Mouse (Mus musculus): ENCODE measurements around the gene Col4a2. TPM values are rescaled to one million over a fixed set of nuclear protein-coding genes. Genes with fewer than 3 reads are reported as not detected.

Col4a2 gene
- polyA plus RNA-seq, 1 experiment from 2014 or later: 61.4 TPM

GRCm38 (mm10) chr8:11333746-11334145 is 21.1 kb downstream of the Col4a2 start:
- Histone ChIP-seq H3K9ac (no peak overlapping the region), H3K27ac (no peak overlapping the region), H3K9me3 (no peaks in the 10 kb centered on the region), H3K4me2 (replicated peaks) (no peak overlapping the region), H3K27me3 (replicated peaks) (no peaks in the 10 kb centered on the region), H3K4me3 (replicated peaks) (no peak overlapping the region), H3K36me3 (no peaks in the 10 kb centered on the region), H3K4me1 (replicated peaks) (peaks cover 10% of the 10 kb centered on the region)
- 79% methylated on average over 6 of the region's 6 CpGs for WGBS
- no peak for ATAC-seq

- no peak for ATAC-seq
These were observed 21.9 kb downstream of the Col4a2 start for GRCm38 (mm10) chr8:11334493-11334892.

GRCm38 (mm10) chr8:11335238-11335637 is 22.6 kb downstream of the Col4a2 start:
- no peaks in the 10 kb centered on the region for H3K9me3 ChIP-seq
- H3K9ac ChIP-seq: no peak overlapping the region
- H3K4me2 ChIP-seq (replicated peaks): no peak overlapping the region
- WGBS: 81% methylated on average over 4 of the region's 4 CpGs
- H3K27ac ChIP-seq: no peak overlapping the region
- H3K27me3 ChIP-seq (replicated peaks): no peaks in the 10 kb centered on the region
- no peaks in the 10 kb centered on the region for H3K36me3 ChIP-seq
- ATAC-seq: no peak
- H3K4me1 ChIP-seq (replicated peaks): peaks cover 10% of the 10 kb centered on the region
- no peak overlapping the region for H3K4me3 ChIP-seq (replicated peaks)

More at GRCm38 (mm10) chr8:11334493-11334892, 21.9 kb downstream of the Col4a2 start:
- H3K9me3 ChIP-seq: no peaks in the 10 kb centered on the region
- no peak overlapping the region for H3K27ac ChIP-seq
- no peak overlapping the region for H3K9ac ChIP-seq
- no peaks in the 10 kb centered on the region for H3K27me3 ChIP-seq (replicated peaks)
- H3K4me2 ChIP-seq (replicated peaks): no peak overlapping the region
- H3K4me1 ChIP-seq (replicated peaks): peaks cover 10% of the 10 kb centered on the region
- no peaks in the 10 kb centered on the region for H3K36me3 ChIP-seq
- WGBS: 59% methylated on average over 3 of the region's 3 CpGs
- H3K4me3 ChIP-seq (replicated peaks): no peak overlapping the region

DNA sequence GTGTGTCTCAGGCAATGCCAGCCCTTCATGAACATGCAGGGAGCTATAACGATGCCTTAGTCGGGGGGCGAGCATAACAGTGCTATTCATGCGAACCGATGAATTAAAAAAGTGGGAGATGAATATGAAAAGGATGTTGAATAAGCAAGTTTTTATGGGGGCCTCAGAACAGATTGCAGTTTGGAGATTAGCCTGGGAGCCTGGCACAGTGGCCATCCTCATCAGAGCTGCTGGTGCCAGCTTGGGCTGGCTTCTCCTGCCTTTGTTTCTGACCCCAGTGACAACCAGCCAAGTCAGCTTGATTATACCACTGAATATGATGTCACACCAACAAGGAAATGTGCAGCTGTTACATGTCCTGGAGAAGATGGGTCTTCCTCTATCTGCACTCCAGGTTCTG is 23.7 kb downstream of the Col4a2 start:
- Histone ChIP-seq H3K27me3 (replicated peaks) (no peaks in the 10 kb centered on the region), H3K4me2 (replicated peaks) (no peak overlapping the region), H3K4me3 (replicated peaks) (no peak overlapping the region), H3K9me3 (no peaks in the 10 kb centered on the region), H3K9ac (no peak overlapping the region), H3K27ac (no peak overlapping the region), H3K4me1 (replicated peaks) (peaks cover 16% of the 10 kb centered on the region), H3K36me3 (no peaks in the 10 kb centered on the region)
- 86% methylated on average over 5 of the region's 5 CpGs for WGBS
- ATAC-seq: no peak

DNA sequence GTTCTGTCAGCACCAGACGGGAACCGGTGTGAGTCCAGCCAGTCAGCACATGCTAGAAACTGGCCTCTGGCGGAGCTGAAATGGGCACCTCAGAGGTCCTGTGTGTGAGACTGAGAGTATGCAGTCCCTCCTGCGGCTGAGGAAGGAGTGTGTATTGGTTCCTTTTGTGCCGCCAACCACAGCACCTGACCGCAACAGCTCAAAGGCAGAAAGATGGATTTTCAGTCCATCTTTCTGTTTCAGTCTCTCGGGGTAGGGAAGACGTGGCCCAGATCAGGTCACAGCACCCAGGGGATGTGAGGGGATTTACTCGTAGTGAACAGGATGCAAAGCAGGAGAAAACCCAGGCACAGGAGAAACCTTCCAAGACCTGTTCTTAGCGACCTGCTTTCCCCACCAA is 25.0 kb downstream of the Col4a2 start:
- peaks cover 16% of the 10 kb centered on the region for H3K4me1 ChIP-seq (replicated peaks)

GRCm38 (mm10) chr8:11338507-11338906 is 25.9 kb downstream of the Col4a2 start:
- Histone ChIP-seq H3K27me3 (replicated peaks) (no peaks in the 10 kb centered on the region), H3K4me2 (replicated peaks) (no peak overlapping the region), H3K4me3 (replicated peaks) (no peak overlapping the region), H3K27ac (peak overlapping the region; percentile 22; the same call in 1 of the 2 replicates), H3K9me3 (no peaks in the 10 kb centered on the region), H3K36me3 (no peaks in the 10 kb centered on the region), H3K9ac (no peak overlapping the region), H3K4me1 (replicated peaks) (peaks cover 16% of the 10 kb centered on the region)
- ATAC-seq: no peak
- 84% methylated on average over 9 of the region's 9 CpGs for WGBS

More for the DNA sequence above, 25.0 kb downstream of the Col4a2 start:
- H3K27ac ChIP-seq: no peak overlapping the region
- ATAC-seq: no peak
- WGBS: 88% methylated on average over 10 of the region's 10 CpGs
- no peak overlapping the region for H3K9ac ChIP-seq
- H3K9me3 ChIP-seq: no peaks in the 10 kb centered on the region
- no peaks in the 10 kb centered on the region for H3K27me3 ChIP-seq (replicated peaks)
- no peaks in the 10 kb centered on the region for H3K36me3 ChIP-seq
- no peak overlapping the region for H3K4me2 ChIP-seq (replicated peaks)
- H3K4me3 ChIP-seq (replicated peaks): no peak overlapping the region

DNA sequence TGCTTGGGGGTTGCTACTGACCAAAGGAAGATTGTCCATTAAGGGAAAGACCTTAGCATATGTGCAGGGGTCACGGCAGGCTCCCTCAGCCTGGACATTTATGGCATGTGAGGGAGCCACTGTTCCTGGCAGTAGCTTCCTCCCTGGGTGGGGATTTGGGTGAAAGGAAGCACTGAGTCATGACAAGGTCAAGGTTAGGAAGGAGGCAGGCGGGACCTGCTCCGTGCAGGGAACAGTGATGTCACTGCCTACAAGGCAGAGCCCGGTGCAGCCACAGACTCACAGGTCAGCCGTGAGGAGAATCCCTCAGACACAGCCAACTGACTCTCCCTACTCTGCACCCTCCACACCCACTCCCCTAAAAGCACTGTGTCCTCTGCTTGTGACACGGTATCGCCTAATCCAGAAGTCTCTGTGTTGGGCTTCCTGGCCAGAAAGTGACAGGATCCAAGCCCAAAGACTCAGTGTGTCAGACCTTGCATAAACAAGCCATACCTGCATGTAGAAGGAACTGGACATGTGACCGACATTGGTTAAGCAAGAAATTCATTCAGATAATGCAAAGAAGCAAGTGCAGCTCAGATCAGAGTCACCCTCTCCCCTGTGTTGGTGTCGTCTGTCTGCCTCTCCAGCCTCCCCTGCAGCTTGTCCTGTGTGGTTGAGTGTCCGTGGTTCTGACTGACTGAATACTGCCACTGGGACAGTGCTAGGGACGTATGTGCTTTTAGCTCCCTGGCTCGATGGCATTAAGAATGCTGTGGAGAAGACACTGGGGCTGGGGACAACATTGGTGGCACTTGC is 27.9 kb downstream of the Col4a2 start:
- H3K9ac ChIP-seq: no peak overlapping the region
- no peaks in the 10 kb centered on the region for H3K9me3 ChIP-seq
- H3K4me2 ChIP-seq (replicated peaks): no peak overlapping the region
- no peak overlapping the region for H3K4me3 ChIP-seq (replicated peaks)
- no peaks in the 10 kb centered on the region for H3K36me3 ChIP-seq
- peaks cover 16% of the 10 kb centered on the region; the same call in 1 of the 2 replicates for H3K4me1 ChIP-seq (replicated peaks)
- H3K27me3 ChIP-seq (replicated peaks): no peaks in the 10 kb centered on the region
- 59% methylated on average over 12 of the region's 12 CpGs for WGBS
- no peak overlapping the region for H3K27ac ChIP-seq
- 0 out of 2 replicates have a peak, but pooled peaks have one; percentile 34 for ATAC-seq

DNA sequence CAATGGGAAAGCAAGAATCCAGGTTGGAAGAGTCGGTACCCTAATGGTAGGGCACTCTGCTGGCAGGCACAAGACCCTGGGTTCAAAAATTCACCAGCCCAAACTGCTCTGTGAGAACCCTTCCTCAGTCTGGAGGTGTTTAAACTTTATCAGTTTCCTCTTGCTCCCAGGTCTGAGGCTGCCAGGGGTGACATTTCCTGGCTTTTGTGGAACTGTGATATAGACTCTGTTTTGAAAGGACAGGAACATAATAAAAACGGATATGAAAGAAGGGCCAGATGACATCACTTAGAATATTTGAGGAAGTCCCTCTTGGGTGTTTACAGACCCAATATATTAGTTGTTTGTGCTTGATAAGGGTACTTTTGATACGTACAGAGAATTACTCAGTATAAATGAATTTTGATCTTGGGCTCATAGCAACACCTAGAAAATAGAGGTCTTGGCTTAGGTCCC is 28.5 kb downstream of the Col4a2 start:
- ATAC-seq: no peak
- Histone ChIP-seq H3K9me3 (no peaks in the 10 kb centered on the region), H3K4me1 (replicated peaks) (peaks cover 16% of the 10 kb centered on the region; the same call in 1 of the 2 replicates), H3K9ac (no peak overlapping the region), H3K36me3 (no peaks in the 10 kb centered on the region), H3K27ac (no peak overlapping the region), H3K4me3 (replicated peaks) (no peak overlapping the region), H3K4me2 (replicated peaks) (no peak overlapping the region), H3K27me3 (replicated peaks) (no peaks in the 10 kb centered on the region)
- WGBS: 65% methylated on average over 3 of the region's 3 CpGs

GRCm38 (mm10) chr8:11344459-11344858 is 31.9 kb downstream of the Col4a2 start:
- H3K4me1 ChIP-seq (replicated peaks): 0 out of 2 replicates have a peak, but pooled peaks cover 10% of the 10 kb centered on the region

GRCm38 (mm10) chr8:11346225-11346624 is 33.6 kb downstream of the Col4a2 start:
- no peak overlapping the region for H3K4me2 ChIP-seq (replicated peaks)
- H3K9me3 ChIP-seq: no peaks in the 10 kb centered on the region
- no peak overlapping the region for H3K27ac ChIP-seq
- no peak overlapping the region for H3K9ac ChIP-seq
- H3K4me3 ChIP-seq (replicated peaks): no peak overlapping the region
- ATAC-seq: no peak
- no peaks in the 10 kb centered on the region for H3K36me3 ChIP-seq
- H3K27me3 ChIP-seq (replicated peaks): no peaks in the 10 kb centered on the region
- 0 out of 2 replicates have a peak, but pooled peaks cover 4% of the 10 kb centered on the region for H3K4me1 ChIP-seq (replicated peaks)
- 71% methylated on average over 10 of the region's 10 CpGs for WGBS

More at GRCm38 (mm10) chr8:11344459-11344858, 31.9 kb downstream of the Col4a2 start:
- H3K4me2 ChIP-seq (replicated peaks): no peak overlapping the region
- no peak overlapping the region for H3K27ac ChIP-seq
- H3K36me3 ChIP-seq: no peaks in the 10 kb centered on the region
- H3K27me3 ChIP-seq (replicated peaks): no peaks in the 10 kb centered on the region
- no peak for ATAC-seq
- H3K4me3 ChIP-seq (replicated peaks): no peak overlapping the region
- H3K9ac ChIP-seq: no peak overlapping the region
- 82% methylated on average over 9 of the region's 9 CpGs for WGBS
- H3K9me3 ChIP-seq: no peaks in the 10 kb centered on the region

- 0 out of 2 replicates have a peak, but pooled peaks cover 6% of the 10 kb centered on the region for H3K4me1 ChIP-seq (replicated peaks)
These were observed 35.1 kb downstream of the Col4a2 start for GRCm38 (mm10) chr8:11347699-11348098.

DNA sequence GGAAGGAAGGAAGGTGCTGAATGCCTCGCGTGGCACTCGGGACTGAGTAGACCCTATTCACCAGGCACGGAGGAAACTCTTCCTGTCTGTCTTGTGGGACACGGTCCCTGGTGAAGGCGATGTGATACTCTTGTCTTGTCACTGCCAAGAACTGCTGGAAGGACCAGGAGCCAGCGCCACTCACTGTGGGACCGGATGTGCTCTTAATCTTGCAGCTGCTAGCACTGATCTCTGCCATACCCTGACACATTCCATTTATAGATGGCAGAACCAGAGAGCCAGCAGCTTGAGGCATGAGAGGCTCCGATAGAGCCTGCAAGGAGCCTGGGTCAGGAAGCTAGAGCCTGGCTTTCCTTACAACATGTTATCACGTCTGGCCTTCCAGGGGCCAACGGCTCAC is 36.0 kb downstream of the Col4a2 start:
- H3K9ac ChIP-seq: no peak overlapping the region
- H3K9me3 ChIP-seq: no peaks in the 10 kb centered on the region
- no peak overlapping the region for H3K4me3 ChIP-seq (replicated peaks)
- 79% methylated on average over 11 of the region's 11 CpGs for WGBS
- H3K4me2 ChIP-seq (replicated peaks): no peak overlapping the region
- no peaks in the 10 kb centered on the region for H3K36me3 ChIP-seq
- H3K4me1 ChIP-seq (replicated peaks): 0 out of 2 replicates have a peak, but pooled peaks cover 6% of the 10 kb centered on the region
- no peak for ATAC-seq
- no peaks in the 10 kb centered on the region for H3K27me3 ChIP-seq (replicated peaks)
- no peak overlapping the region for H3K27ac ChIP-seq

More at GRCm38 (mm10) chr8:11347699-11348098, 35.1 kb downstream of the Col4a2 start:
- no peaks in the 10 kb centered on the region for H3K36me3 ChIP-seq
- no peaks in the 10 kb centered on the region for H3K9me3 ChIP-seq
- H3K27ac ChIP-seq: no peak overlapping the region
- no peak overlapping the region for H3K4me2 ChIP-seq (replicated peaks)
- H3K9ac ChIP-seq: no peak overlapping the region
- no peak overlapping the region for H3K4me3 ChIP-seq (replicated peaks)
- 79% methylated on average over 9 of the region's 9 CpGs for WGBS
- H3K27me3 ChIP-seq (replicated peaks): no peaks in the 10 kb centered on the region
- no peak for ATAC-seq

Data from intestine, embryonic 15.5 days (tissue).